Mouse (Mus musculus): ENCODE results near the gene Mup12.
"Not testable (repeated sequence)": the region's sequence is repeated elsewhere in the genome, so short reads cannot be mapped to it uniquely, and the experiment has no call there.

Mup12 gene

GRCm38 (mm10) chr4:60741226-60741625 is at the start of gene Mup12:
Gene Mup12 (minus strand): TSS chr4:60741326.
- DNase-seq = not testable (repeated sequence)

Measured in heart, adult 11 months (tissue).